Mouse (Mus musculus) megakaryocyte-erythroid progenitor cell, adult 5-6 weeks (primary cell): ENCODE measurements around the gene Gsk3b. TPM values are rescaled to one million over a fixed set of nuclear protein-coding genes. Genes with fewer than 3 reads are reported as not detected.

ENCODE experiments used
- ATAC-seq: replicated peaks from 2 replicates; pipeline ENCODE4 v1.8.0; 2016; ENCODE audit warnings: mild to moderate bottlenecking, inconsistent platforms; ENCODE audit not compliant: severe bottlenecking, poor library complexity, low FRiP score, low TSS enrichment
- total RNA-seq, 2 experiments: library from RNA; stranded (forward) in 1 of 2; stranded (reverse) in 1 of 2; fragments of 200-1000, 215-1000 nt in 1 of 2; fragments of >200 nt in 1 of 2; fragmentation: Nextera tagmentation in 1 of 2; gene quantifications; 2 replicates each; pipeline ENCODE4 v1.2.3; 2014 to 2017

Gene Gsk3b
- total RNA-seq, 2 experiments from 2014 or later, result 31.8 to 34.1 TPM

GRCm38 (mm10) chr16:38255927-38256326, 167.1 kb downstream of the Gsk3b start:
- ATAC-seq, result no peak

DNA sequence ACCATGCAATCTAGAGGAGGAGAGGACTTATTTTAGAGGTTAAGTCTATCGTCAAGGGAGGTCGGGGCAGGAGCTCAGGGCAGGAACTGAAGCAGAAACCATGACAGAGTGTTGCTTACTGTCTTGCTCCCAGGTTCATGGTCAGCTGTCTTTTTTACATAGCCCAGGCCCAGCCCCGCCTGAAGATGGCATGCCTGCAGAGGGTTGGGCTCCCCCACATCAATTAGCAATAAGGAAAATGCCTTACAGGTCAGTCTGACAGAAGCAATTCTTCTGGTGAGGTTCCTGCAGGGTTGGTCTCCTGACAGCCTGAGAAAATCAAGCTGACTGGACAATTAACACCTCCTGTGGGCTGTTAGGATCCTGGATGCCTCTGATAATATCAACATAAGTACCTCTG, 182.8 kb downstream of the Gsk3b start:
- ATAC-seq, result no peak

DNA sequence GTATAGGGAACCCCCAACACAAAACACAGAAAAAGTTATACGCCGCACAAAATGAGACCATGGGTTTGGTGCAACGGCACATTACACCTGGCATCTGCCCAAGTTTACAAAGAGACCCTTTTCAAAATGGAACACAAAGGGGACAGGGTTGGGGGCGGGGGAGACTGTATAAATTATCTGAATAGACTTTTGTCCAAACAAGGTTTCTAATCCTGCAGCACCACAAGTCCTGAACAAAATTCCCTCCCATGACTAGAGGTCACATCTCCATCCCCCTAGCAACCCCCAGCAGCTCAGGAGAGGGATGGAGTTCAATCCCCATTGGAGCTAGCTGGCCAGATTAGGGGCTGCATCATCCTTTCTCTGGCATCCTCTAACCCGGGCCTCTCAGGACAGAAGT, 183.7 kb downstream of the Gsk3b start:
- ATAC-seq, result no peak

GRCm38 (mm10) chr16:38274737-38275136, 185.9 kb downstream of the Gsk3b start:
- no peak for ATAC-seq

- ATAC-seq, result no peak
Observed at GRCm38 (mm10) chr16:38279794-38280193, 191.0 kb downstream of the Gsk3b start.

DNA sequence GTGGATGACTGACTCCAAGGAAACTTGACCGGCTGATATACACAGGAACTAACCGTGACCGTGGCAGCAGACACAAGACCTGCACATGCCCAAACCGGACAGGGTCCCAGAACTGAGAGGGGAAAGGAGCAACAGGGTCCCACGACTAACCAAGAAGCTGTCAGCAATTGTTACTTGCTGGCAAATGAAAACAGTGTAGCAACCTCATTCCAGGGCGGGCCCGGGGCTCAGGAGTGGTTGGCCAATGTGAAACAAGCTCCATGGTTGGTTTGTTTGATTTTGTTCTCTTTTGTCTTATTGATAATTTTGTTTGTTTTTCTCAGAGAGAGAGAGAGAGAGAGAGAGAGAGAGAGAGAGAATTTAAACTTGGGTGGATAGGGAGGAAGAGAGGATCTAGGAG, 192.2 kb downstream of the Gsk3b start:
- ATAC-seq, result no peak

DNA sequence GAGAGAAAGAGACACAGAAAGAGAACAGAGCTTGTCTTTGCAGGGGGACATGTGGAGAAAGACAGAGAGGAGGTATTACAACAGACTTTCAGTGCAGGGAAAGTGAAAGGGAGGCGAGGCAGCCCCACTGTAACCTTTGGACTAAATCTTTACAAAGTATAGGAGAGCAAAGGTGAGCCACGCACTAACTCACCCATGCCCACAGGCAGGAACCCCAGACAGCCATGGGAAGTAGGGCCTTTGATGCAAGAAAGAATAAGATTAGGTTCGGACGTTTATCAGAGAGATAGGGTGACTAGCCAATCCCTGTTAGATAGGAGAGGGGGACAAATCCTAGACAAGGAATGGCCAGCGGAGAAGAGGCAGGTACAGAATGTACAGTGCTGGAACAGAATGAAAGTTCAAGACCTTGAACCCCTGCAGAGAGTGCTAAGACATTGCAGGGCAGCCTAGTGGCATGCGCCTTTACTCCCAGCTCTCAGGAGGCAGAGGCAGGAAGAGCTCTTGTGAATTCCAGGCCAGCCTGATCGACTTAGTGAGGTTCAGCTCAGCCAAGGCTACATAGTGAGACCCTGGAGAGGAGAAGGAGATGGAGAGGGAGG, 193.9 kb downstream of the Gsk3b start:
- ATAC-seq, result no peak

GRCm38 (mm10) chr16:38283300-38283699, 194.5 kb downstream of the Gsk3b start:
- no peak for ATAC-seq

DNA sequence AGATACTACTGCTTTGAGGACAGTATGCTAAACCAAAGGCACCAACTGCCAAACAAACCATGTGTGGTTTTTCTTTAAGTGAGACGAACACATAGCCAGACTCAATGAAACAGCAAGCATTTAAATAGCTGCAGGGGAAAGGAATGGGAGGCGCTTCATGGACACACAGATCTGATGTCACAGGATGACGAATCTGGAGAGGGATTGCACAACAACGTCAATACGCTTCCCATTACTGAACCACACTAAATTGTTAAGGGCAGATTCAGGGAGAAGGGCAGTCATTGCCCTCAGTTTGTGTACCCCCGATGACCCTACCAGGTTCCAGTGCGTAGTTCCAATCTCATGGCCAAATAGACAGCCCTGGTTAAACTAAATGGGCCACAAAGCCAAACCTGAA, 197.0 kb downstream of the Gsk3b start:
- no peak for ATAC-seq

- no peak for ATAC-seq
Observed at GRCm38 (mm10) chr16:38286541-38286940, 197.7 kb downstream of the Gsk3b start.

GRCm38 (mm10) chr16:38287357-38287756, 198.6 kb downstream of the Gsk3b start:
- no peak for ATAC-seq

- ATAC-seq, result no peak
Observed at GRCm38 (mm10) chr16:38287762-38288161, 199.0 kb downstream of the Gsk3b start.

DNA sequence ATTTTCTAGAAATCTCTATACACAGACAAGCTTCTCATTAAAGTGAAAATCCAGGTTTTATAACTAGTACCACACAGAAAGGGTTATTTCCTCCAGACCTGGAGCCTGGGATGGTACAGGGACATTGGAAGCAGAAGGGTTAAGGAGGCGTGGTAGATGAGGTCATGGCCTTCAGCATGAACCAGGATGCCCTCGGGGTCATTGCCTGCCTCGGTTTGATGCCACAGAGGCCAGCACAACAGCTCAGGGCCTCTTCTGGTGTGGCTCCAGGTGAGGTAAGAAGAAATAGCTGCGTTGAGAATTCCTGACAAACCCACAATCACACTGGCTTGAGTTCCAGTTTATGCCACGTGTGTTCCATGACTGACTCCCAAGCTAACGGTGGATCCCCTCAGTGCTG, 200.1 kb downstream of the Gsk3b start:
- no peak for ATAC-seq

DNA sequence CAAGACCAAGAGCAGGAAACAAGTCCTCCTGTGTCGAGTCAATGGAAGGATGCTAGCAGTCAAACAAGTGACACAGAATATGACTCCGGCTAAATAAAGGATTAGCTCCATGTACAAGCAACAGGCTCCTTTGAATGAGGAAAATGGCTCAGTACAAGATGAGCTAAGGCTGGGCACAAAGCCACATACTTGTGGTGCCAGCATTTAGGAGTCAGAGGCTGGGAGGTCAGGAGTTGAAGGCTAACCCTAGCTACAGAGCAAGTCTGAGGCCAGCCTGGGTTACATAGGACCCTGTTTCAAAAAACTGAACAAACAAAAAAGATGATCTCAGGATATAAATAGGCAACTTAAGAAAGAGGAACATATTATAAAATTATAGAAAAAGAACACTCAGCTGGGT, 201.3 kb downstream of the Gsk3b start:
- ATAC-seq, result no peak

GRCm38 (mm10) chr16:38294685-38295348, 206.0 kb downstream of the Gsk3b start, which contains the start of gene Nr1i2:
TSS of gene Nr1i2 (minus strand) at chr16:38294824.
- no peak for ATAC-seq

DNA sequence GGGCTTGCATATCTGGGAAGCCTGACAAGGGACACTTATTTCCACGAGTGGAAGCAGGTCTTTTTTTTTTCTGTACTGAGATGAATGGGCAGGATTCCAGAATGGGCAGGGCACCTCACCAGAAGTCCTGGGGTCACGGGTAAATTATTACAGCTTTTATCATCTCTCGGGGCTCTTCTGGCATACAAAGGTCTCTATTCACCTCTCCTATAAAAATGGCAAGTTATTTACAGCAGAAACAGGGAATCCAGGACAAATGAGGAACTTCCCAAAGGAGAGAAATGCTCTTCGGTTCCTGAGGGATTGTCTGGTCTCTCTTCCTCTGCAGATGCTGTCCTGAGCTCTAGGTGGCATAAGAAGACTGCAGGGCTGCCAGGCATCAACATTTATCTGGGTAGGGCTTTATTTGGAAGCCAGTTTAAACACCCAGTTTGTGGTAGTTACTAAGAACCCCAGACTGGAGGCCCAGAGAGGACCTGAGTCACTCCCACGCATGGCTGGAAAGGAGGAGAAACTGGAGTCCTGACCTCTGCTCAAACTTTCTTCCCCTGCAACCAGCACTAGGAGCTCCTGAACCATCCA, 206.6 kb downstream of the Gsk3b start:
- ATAC-seq, result no peak

Other genes with a start within 250 kb of the Gsk3b start
- not detected in 2 replicates for gene Gm36028, start 227.9 kb upstream of the Gsk3b start, total RNA-seq (2014; fragmentation: Nextera tagmentation)
- gene Gm36028, start 227.9 kb upstream of the Gsk3b start, total RNA-seq (2017), result not detected in 2 replicates
- gene Lrrc58, start 220.6 kb upstream of the Gsk3b start, total RNA-seq (2014; fragmentation: Nextera tagmentation), result 29.8 and 33.2 TPM in 2 replicates
- 26.7 and 37.5 TPM in 2 replicates for gene Lrrc58, start 220.6 kb upstream of the Gsk3b start, total RNA-seq (2017)
- not detected in 2 replicates for gene Gpr156, start 172.5 kb upstream of the Gsk3b start, total RNA-seq (2014; fragmentation: Nextera tagmentation)
- not detected in 2 replicates for gene Gpr156, start 172.5 kb upstream of the Gsk3b start, total RNA-seq (2017)
- gene Nr1i2, start 205.8 kb downstream of the Gsk3b start, total RNA-seq (2014; fragmentation: Nextera tagmentation), result not detected in 2 replicates
- not detected in 2 replicates for gene Nr1i2, start 205.8 kb downstream of the Gsk3b start, total RNA-seq (2017)